Mouse (Mus musculus) embryo, embryonic 10 days (tissue): ENCODE data around the gene Prkcsh.
A peak's percentile ranks its signal among the peaks of the same experiment; 100 is the strongest.

Experiments
- DNase-seq: peaks from one replicate; pipeline ENCODE4 v3.0.0-alpha.2; 2015; ENCODE audit warnings: low spot score

The Prkcsh gene

GRCm38 (mm10) chr9:22002194-22003162, at the start of gene Prkcsh, which contains the start of gene Ccdc151:
Gene Prkcsh, plus strand, starts transcription at chr9:22002806.
Gene Ccdc151, minus strand, starts transcription at chr9:22002634.
- peak; percentile 100 for DNase-seq

GRCm38 (mm10) chr9:21953600-21953999, 49.0 kb upstream of the Prkcsh start:
- DNase-seq, result peak; percentile 53

GRCm38 (mm10) chr9:21954635-21955034, 48.0 kb upstream of the Prkcsh start:
- no peak for DNase-seq

- no peak for DNase-seq
These were observed 47.4 kb upstream of the Prkcsh start for GRCm38 (mm10) chr9:21955225-21955569.

- peak; percentile 99 for DNase-seq
These were observed 46.9 kb upstream of the Prkcsh start, which contains the start of gene Swsap1 for GRCm38 (mm10) chr9:21955570-21956281. Gene Swsap1, plus strand, starts transcription at chr9:21955755.

GRCm38 (mm10) chr9:21958372-21958771, 44.2 kb upstream of the Prkcsh start:
- no peak for DNase-seq

- DNase-seq, result no peak
These were observed 43.4 kb upstream of the Prkcsh start for GRCm38 (mm10) chr9:21959244-21959643.

GRCm38 (mm10) chr9:21960135-21960534, 42.5 kb upstream of the Prkcsh start:
- no peak for DNase-seq

GRCm38 (mm10) chr9:21960558-21961208, 41.9 kb upstream of the Prkcsh start:
- DNase-seq, result peak; percentile 69

- DNase-seq, result no peak
These were observed 41.1 kb upstream of the Prkcsh start for GRCm38 (mm10) chr9:21961366-21961980.

- DNase-seq, result peak; percentile 8
These were observed 40.6 kb upstream of the Prkcsh start for GRCm38 (mm10) chr9:21962010-21962409.

GRCm38 (mm10) chr9:21962416-21963059, 40.1 kb upstream of the Prkcsh start:
- DNase-seq, result peak; percentile 90

- peak; percentile 68 for DNase-seq
These were observed 39.2 kb upstream of the Prkcsh start, which contains the start of gene Epor for GRCm38 (mm10) chr9:21963417-21963816. Gene Epor, minus strand, starts transcription at chr9:21963506.

GRCm38 (mm10) chr9:21968883-21969282, 33.7 kb upstream of the Prkcsh start:
- DNase-seq, result no peak

- no peak for DNase-seq
These were observed 33.3 kb upstream of the Prkcsh start for GRCm38 (mm10) chr9:21969304-21969703.

- peak; percentile 18 for DNase-seq
These were observed 25.9 kb upstream of the Prkcsh start for GRCm38 (mm10) chr9:21976626-21977175.

GRCm38 (mm10) chr9:21977331-21977730, 25.3 kb upstream of the Prkcsh start:
- no peak for DNase-seq

- no peak for DNase-seq
These were observed 24.6 kb upstream of the Prkcsh start for GRCm38 (mm10) chr9:21977972-21978371.

- no peak for DNase-seq
These were observed 24.0 kb upstream of the Prkcsh start for GRCm38 (mm10) chr9:21978398-21979128.

GRCm38 (mm10) chr9:21983911-21984310, 18.7 kb upstream of the Prkcsh start:
- no peak for DNase-seq
